Mouse (Mus musculus) myocyte (in vitro differentiated cells): ENCODE data around the gene Sirt3. TPM values are rescaled to one million over a fixed set of nuclear protein-coding genes. Genes with fewer than 3 reads are reported as not detected.

Experiments used
- H3K27me3 ChIP-seq: one replicate; pipeline ENCODE4 v1.6.1; 2011; ENCODE audit not compliant: control insufficient read depth, insufficient read depth, insufficient read length
- H3K36me3 ChIP-seq: one replicate; pipeline ENCODE4 v1.6.1; 2011; ENCODE audit not compliant: control insufficient read depth, insufficient read depth
- H3K4me2 ChIP-seq: one replicate; pipeline ENCODE4 v1.6.1; 2011; ENCODE audit warnings: low read depth, control low read depth
- H3K4me3 ChIP-seq: one replicate; pipeline ENCODE4 v1.5.1; 2011; ENCODE audit warnings: mild to moderate bottlenecking, control low read depth, moderate library complexity
- H3K79me2 ChIP-seq: one replicate; pipeline ENCODE4 v1.6.1; 2011; ENCODE audit not compliant: control insufficient read depth, insufficient read depth
- H3ac ChIP-seq: one replicate; pipeline ENCODE4 v1.6.1; 2011; ENCODE audit not compliant: control insufficient read depth, insufficient read length
- CEBPB ChIP-seq: IDR thresholded peaks from 2 replicates; pipeline ENCODE4 v1.6.1; 2011; ENCODE audit warnings: mild to moderate bottlenecking, moderate library complexity; ENCODE audit not compliant: poor library complexity, insufficient read depth, severe bottlenecking
- E2F4 ChIP-seq: IDR thresholded peaks from one replicate; pipeline ENCODE4 v1.6.1; 2011; ENCODE audit warnings: mild to moderate bottlenecking, control low read depth, moderate library complexity; ENCODE audit not compliant: insufficient read depth
- MAX ChIP-seq: IDR thresholded peaks from one replicate; pipeline ENCODE4 v1.6.1; 2011; ENCODE audit warnings: low read depth, mild to moderate bottlenecking, control low read depth
- MYOD1 ChIP-seq, 3 experiments: IDR thresholded peaks; one replicate each; pipeline ENCODE4 v1.6.1; 2011; ENCODE audit warnings: control low read depth in 2 of 3, low read depth in 2 of 3, mild to moderate bottlenecking in 2 of 3, moderate library complexity in 1 of 3; ENCODE audit not compliant: insufficient read length in 2 of 3, control insufficient read depth in 1 of 3
- MYOG ChIP-seq, 3 experiments: IDR thresholded peaks; one replicate each; pipeline ENCODE4 v1.6.1; 2011; ENCODE audit warnings: control low read depth in 2 of 3, low read depth in 2 of 3, mild to moderate bottlenecking in 2 of 3; ENCODE audit not compliant: insufficient read length in 2 of 3, control insufficient read depth in 1 of 3, insufficient read depth in 1 of 3
- POLR2A ChIP-seq: IDR thresholded peaks from one replicate; pipeline ENCODE4 v1.6.1; 2011; ENCODE audit warnings: low read depth, mild to moderate bottlenecking, control low read depth, moderate library complexity; ENCODE audit not compliant: insufficient read length
- POLR2AphosphoS2 ChIP-seq: IDR thresholded peaks from one replicate; pipeline ENCODE4 v1.6.1; 2011; ENCODE audit warnings: low read depth, control low read depth; ENCODE audit not compliant: insufficient read length
- REST ChIP-seq: IDR thresholded peaks from one replicate; pipeline ENCODE4 v1.6.1; 2011; ENCODE audit warnings: mild to moderate bottlenecking, control low read depth, moderate library complexity; ENCODE audit not compliant: insufficient read depth, insufficient read length
- SRF ChIP-seq: IDR thresholded peaks from one replicate; pipeline ENCODE4 v1.6.1; 2011; ENCODE audit warnings: low read depth; ENCODE audit not compliant: control insufficient read depth, insufficient read length
- TCF12 ChIP-seq: IDR thresholded peaks from one replicate; pipeline ENCODE4 v1.6.1; 2011; ENCODE audit warnings: mild to moderate bottlenecking, control low read depth; ENCODE audit not compliant: poor library complexity, insufficient read depth, severe bottlenecking
- TCF3 ChIP-seq: IDR thresholded peaks from one replicate; pipeline ENCODE4 v1.6.1; 2011; ENCODE audit warnings: low read depth, control low read depth; ENCODE audit not compliant: insufficient read length
- USF1 ChIP-seq: IDR thresholded peaks from one replicate; pipeline ENCODE4 v1.6.1; 2011; ENCODE audit warnings: low read depth, mild to moderate bottlenecking, control low read depth, moderate library complexity
- polyA plus RNA-seq: library from polyadenylated mRNA; unstranded; fragments of >200 nt; fragmentation: generic; extraction: Trizol; gene quantifications from one replicate; pipeline ENCODE4 v1.2.1, GENCODE M21; 2012; ENCODE audit warnings: missing spikeins

Gene Sirt3
- polyA plus RNA-seq, 1 experiment, result 28.8 TPM

DNA sequence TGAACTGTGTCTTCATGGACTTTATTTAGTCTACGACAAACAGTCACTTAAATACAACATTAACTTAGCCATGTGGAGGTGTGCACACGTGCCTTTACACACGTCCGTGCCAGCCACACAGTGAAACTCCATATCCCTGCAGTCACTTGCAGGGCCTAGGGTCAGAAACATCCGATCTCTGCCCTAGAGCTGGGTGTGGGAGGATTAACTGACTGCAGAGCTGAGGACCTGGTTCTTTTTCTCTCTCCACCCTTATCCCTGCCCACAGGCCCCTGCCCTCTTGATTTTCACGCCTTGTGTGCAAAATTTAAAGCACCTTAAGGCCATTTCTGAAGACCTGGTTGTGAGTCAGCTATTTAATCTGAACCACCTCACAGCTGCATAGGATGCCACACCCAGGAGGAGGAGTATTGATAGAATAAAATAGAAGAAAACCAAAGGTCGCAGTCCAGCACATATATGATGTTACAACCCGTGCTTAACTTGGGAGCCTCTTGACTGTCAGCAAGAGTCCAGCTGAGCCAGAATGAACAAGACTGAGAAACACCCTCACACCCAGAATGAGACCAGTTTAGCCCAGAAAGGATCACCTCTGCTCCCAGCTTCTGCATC is 38.4 kb upstream of the Sirt3 start, which contains the start of gene Nlrp6:
TSS of gene Nlrp6 (plus strand) at position 485 of the 612 bp plus-strand sequence.
- no peak within 1 kb of the TSS for H3K4me3 ChIP-seq
- peaks cover 48% of the 10 kb centered on the region for H3K27me3 ChIP-seq
- TF ChIP-seq MYOG (IDR thresholded peaks at IDR 0.05; ENCODE audit: control insufficient read depth in 1 of 3, insufficient read depth in 1 of 3, insufficient read length in 2 of 3, low read depth in 2 of 3), result no peak
- no peak for TF ChIP-seq CEBPB
- TF ChIP-seq TCF3, result no peak
- TF ChIP-seq REST, result no peak
- H3K79me2 ChIP-seq, result no peaks in the 10 kb centered on the region
- no peak within 1 kb of the TSS for H3ac ChIP-seq
- H3K36me3 ChIP-seq, result no peaks in the 10 kb centered on the region
- no peak within 1 kb of the TSS for H3K4me2 ChIP-seq

DNA sequence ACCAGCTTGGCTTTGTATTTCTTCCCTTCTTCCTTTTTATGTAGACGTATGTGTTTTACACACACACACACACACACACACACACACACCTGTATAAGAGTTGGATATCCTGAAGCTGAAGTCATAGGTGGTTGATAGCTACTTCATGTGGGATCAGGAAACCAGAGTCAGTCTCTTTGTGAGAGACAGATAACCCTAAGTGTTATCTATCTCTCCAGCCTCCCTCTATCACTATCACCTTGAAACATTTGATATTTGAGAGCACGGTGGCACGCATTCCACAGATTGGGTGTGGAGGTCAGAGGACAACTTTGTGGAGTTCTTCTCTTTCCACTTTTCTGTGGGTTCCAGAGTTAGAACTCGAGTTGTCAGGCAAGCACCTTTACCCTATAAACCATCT is 37.8 kb upstream of the Sirt3 start:
- H3K36me3 ChIP-seq, result no peaks in the 10 kb centered on the region
- peaks cover 44% of the 10 kb centered on the region for H3K27me3 ChIP-seq
- no peak overlapping the region for H3K4me2 ChIP-seq
- no peak overlapping the region for H3K4me3 ChIP-seq
- H3K79me2 ChIP-seq, result no peaks in the 10 kb centered on the region
- TF ChIP-seq REST (no peak), POLR2AphosphoS2 (no peak), TCF3 (no peak), POLR2A (no peak), USF1 (no peak), SRF (no peak), MYOG (IDR thresholded peaks at IDR 0.05; ENCODE audit: control insufficient read depth in 1 of 3, insufficient read depth in 1 of 3, insufficient read length in 2 of 3, low read depth in 2 of 3) (no peak), E2F4 (no peak), CEBPB (no peak), MYOD1 (IDR thresholded peaks at IDR 0.05; ENCODE audit: control insufficient read depth in 1 of 3, insufficient read length in 2 of 3, low read depth in 2 of 3) (no peak)
- H3ac ChIP-seq, result no peak overlapping the region

DNA sequence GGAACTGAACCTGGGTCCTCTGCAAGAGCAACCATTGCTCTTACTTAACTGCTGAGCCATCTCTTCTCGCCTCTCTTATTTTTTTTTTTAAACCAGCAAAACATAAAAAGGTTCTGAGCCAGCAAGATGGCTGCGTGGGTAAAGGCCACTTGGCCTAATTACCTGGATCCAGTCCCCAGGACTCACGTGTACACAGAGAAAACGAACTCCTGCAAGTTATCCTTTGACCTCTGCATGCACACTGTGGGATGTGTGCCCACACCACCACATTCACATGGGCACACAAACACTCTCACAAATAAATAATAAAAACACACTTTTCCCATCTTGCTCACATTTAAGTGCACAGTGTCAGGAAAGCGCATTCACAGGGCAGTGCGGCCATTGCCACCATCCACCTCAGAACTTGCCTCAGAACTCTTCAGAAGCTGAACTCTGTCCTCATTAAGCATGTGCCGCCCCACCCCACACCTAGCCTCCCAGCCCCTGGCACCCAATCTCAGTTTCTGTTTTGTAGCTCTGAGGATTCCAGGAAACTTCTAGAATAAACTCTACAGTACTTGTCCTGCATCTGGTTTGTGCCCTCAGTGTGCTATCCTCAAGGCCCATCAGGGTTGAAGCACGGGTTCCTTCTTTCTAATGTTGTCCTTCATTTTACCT is 32.1 kb upstream of the Sirt3 start:
- Histone ChIP-seq H3ac (no peak overlapping the region), H3K27me3 (no peaks in the 10 kb centered on the region), H3K4me3 (no peak overlapping the region), H3K79me2 (no peaks in the 10 kb centered on the region), H3K36me3 (no peaks in the 10 kb centered on the region), H3K4me2 (no peak overlapping the region)
- TF ChIP-seq MYOD1 (IDR thresholded peaks at IDR 0.05; ENCODE audit: control insufficient read depth in 1 of 3, insufficient read length in 2 of 3, low read depth in 2 of 3) (no peak), TCF3 (no peak), USF1 (no peak), SRF (no peak), MAX (no peak), TCF12 (no peak), MYOG (IDR thresholded peaks at IDR 0.05; ENCODE audit: control insufficient read depth in 1 of 3, insufficient read depth in 1 of 3, insufficient read length in 2 of 3, low read depth in 2 of 3) (no peak), CEBPB (no peak), POLR2A (no peak), POLR2AphosphoS2 (no peak), REST (no peak), E2F4 (no peak)

DNA sequence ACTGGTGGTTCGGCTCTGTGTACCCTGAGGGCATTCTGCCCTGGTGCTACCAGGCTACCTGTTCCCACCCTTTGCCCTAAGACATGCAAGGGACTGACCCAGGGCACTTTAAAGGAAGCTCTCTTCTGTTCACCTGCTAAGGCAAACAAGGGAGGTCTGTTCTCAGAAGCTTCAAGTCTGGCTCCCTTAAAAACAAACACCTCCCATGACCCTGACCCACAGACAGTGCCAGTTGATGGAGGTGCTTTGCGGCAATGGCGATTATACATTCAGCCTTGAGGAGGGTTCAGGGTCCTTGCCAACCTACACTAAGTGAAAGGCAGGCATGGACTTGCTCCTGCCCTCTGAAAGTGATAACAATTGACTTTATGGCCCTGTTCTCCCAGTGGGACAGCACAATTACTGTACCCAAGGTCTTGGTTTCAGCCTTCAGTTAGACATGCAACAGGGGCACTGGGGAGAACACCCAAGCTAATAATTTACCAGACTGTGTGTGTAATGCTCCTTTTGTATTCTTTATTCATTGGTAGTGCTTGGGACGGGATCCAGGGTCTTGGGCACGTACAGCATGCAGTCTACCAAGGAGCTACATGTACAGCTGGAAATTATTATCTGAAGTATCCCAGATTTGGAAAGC is 30.9 kb upstream of the Sirt3 start:
- Histone ChIP-seq H3K4me2 (no peak overlapping the region), H3K4me3 (no peak overlapping the region), H3K27me3 (no peaks in the 10 kb centered on the region), H3K36me3 (no peaks in the 10 kb centered on the region), H3K79me2 (no peaks in the 10 kb centered on the region), H3ac (no peak overlapping the region)
- TF ChIP-seq TCF3 (no peak), TCF12 (no peak), POLR2AphosphoS2 (no peak), MYOG (IDR thresholded peaks at IDR 0.05; ENCODE audit: control insufficient read depth in 1 of 3, insufficient read depth in 1 of 3, insufficient read length in 2 of 3, low read depth in 2 of 3) (no peak), MAX (no peak), USF1 (no peak)

DNA sequence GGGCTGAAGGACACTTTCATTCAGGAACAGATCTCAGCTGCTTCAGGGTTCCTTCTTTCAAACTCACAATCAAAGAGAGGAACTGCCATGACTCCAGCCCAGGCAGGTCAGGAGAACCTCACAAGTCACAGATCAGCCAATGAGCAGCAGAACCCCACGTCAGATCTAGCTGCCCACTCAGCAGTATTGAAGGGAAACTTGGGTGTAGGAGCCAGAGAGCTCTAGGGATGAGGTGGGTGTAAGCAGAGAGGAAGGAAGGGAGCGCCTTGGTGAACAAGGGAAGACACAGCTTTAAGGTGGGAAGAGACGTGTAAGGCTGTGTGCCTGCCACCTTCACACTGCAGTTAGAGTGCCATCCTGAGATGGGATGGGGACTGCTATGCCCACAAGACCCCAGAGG is 30.2 kb upstream of the Sirt3 start:
- H3K79me2 ChIP-seq, result no peaks in the 10 kb centered on the region
- H3K4me2 ChIP-seq, result no peak overlapping the region
- no peaks in the 10 kb centered on the region for H3K36me3 ChIP-seq
- H3K4me3 ChIP-seq, result no peak overlapping the region
- TF ChIP-seq POLR2A, result no peak
- no peak for TF ChIP-seq MYOG (IDR thresholded peaks at IDR 0.05; ENCODE audit: control insufficient read depth in 1 of 3, insufficient read depth in 1 of 3, insufficient read length in 2 of 3, low read depth in 2 of 3)
- no peak for TF ChIP-seq TCF3
- TF ChIP-seq POLR2AphosphoS2, result no peak
- TF ChIP-seq REST, result no peak
- no peak for TF ChIP-seq TCF12
- no peak for TF ChIP-seq CEBPB
- H3K27me3 ChIP-seq, result no peaks in the 10 kb centered on the region
- H3ac ChIP-seq, result no peak overlapping the region
